Mouse (Mus musculus): ENCODE measurements around the gene Hyou1. TPM values are rescaled to one million over a fixed set of nuclear protein-coding genes. Genes with fewer than 3 reads are reported as not detected.

Hyou1 gene
- total RNA-seq, 4 experiments from 2014 or later = 199 to 239 (median 228) TPM

Small RNAs within 50 kb of the gene (microRNA-seq; reads per million reads assigned to microRNA genes)
- 0 to 0.18 reads per million in 2 experiments for gene Gm44335
- 0.35 to 1.3 reads per million in 2 experiments for gene Mir7085

Other genes starting within 250 kb of the Hyou1 start
- gene Mcam, start 245.0 kb upstream of the Hyou1 start, total RNA-seq (2022) = 10 to 100 TPM; 21.4 to 70.9 (median 38.2) TPM
- 10 to 100 TPM; 30.4 to 52.9 (median 40.1) TPM for gene Cbl, start 145.4 kb upstream of the Hyou1 start, total RNA-seq (2022)
- 10 to 100 TPM in 2 of 4 experiments, 1 to 10 TPM in 2; 3.9 to 18.0 (median 7.9) TPM for gene Ccdc153, start 138.8 kb upstream of the Hyou1 start, total RNA-seq (2022)
- under 1 TPM in 3 of 4 experiments, not detected in 1; 0.24 to 0.27 (median 0.25) TPM for gene Pdzd3, start 128.0 kb upstream of the Hyou1 start, total RNA-seq (2022)
- 10 to 100 TPM; 27.6 to 41.8 (median 34.2) TPM for gene Nlrx1, start 110.9 kb upstream of the Hyou1 start, total RNA-seq (2022)
- gene Abcg4, start 90.9 kb upstream of the Hyou1 start, total RNA-seq (2022) = 10 to 100 TPM; 39.3 to 51.3 (median 42.1) TPM
- 10 to 100 TPM; 20.3 to 44.4 (median 31.8) TPM for gene Hinfp, start 73.8 kb upstream of the Hyou1 start, total RNA-seq (2022)
- gene C2cd2l, start 59.2 kb upstream of the Hyou1 start, total RNA-seq (2022) = 10 to 100 TPM; 42.6 to 60.5 (median 49.9) TPM
- 10 to 100 TPM; 31.4 to 37.0 (median 34.8) TPM for gene Dpagt1, start 53.5 kb upstream of the Hyou1 start, total RNA-seq (2022)
- 10 to 100 TPM; 25.9 to 44.6 (median 31.7) TPM for gene H2afx, start 44.8 kb upstream of the Hyou1 start, total RNA-seq (2022)
- gene Hmbs, start 35.3 kb upstream of the Hyou1 start, total RNA-seq (2022) = 100 to 1,000 TPM in 2 of 4 experiments, 10 to 100 TPM in 2; 82.8 to 122 (median 96.8) TPM
- 10 to 100 TPM; 78.0 to 91.8 (median 85.8) TPM for gene Vps11, start 17.8 kb upstream of the Hyou1 start, total RNA-seq (2022)
- 10 to 100 TPM; 18.2 to 27.8 (median 23.5) TPM for gene Slc37a4, start 17.4 kb downstream of the Hyou1 start, total RNA-seq (2022)
- gene Rps25, start 27.6 kb downstream of the Hyou1 start, total RNA-seq (2022) = 1,000 to 10,000 TPM; 1,115 to 1,314 (median 1,244) TPM
- gene Trappc4, start 28.1 kb downstream of the Hyou1 start, total RNA-seq (2022) = 100 to 1,000 TPM in 2 of 4 experiments, 10 to 100 TPM in 2; 86.0 to 116 (median 98.3) TPM
- gene Ccdc84, start 39.1 kb downstream of the Hyou1 start, total RNA-seq (2022) = 10 to 100 TPM; 14.9 to 29.6 (median 25.7) TPM
- not detected for gene Foxr1, start 61.6 kb downstream of the Hyou1 start, total RNA-seq (2022)
- not detected for gene Upk2, start 75.5 kb downstream of the Hyou1 start, total RNA-seq (2022)
- gene Bcl9l, start 103.3 kb downstream of the Hyou1 start, total RNA-seq (2022) = 10 to 100 TPM; 48.9 to 76.1 (median 66.7) TPM
- under 1 TPM; 0.13 to 0.32 (median 0.18) TPM for gene Cxcr5, start 182.4 kb downstream of the Hyou1 start, total RNA-seq (2022)
- gene Ddx6, start 225.4 kb downstream of the Hyou1 start, total RNA-seq (2022) = 100 to 1,000 TPM; 142 to 160 (median 152) TPM